Mouse (Mus musculus) pancreas, adult 10 weeks (tissue): Measurements from ENCODE around the gene Anapc13. TPM values are rescaled to one million over a fixed set of nuclear protein-coding genes. Genes with fewer than 3 reads are reported as not detected.

ENCODE experiments used
- polyA plus RNA-seq: library from polyadenylated mRNA; stranded (reverse); fragments of 350-450 nt; fragmentation: Illumina TruSeq; extraction: RNeasy Lipid Tissue Mini Kit (QIAGEN cat#74804); gene quantifications from one replicate; pipeline ENCODE4 v1.2.3, GENCODE M21; 2015; ENCODE audit warnings: low read depth, low replicate concordance; ENCODE audit not compliant: insufficient read depth

The Anapc13 gene
- 31.1 TPM for polyA plus RNA-seq

DNA sequence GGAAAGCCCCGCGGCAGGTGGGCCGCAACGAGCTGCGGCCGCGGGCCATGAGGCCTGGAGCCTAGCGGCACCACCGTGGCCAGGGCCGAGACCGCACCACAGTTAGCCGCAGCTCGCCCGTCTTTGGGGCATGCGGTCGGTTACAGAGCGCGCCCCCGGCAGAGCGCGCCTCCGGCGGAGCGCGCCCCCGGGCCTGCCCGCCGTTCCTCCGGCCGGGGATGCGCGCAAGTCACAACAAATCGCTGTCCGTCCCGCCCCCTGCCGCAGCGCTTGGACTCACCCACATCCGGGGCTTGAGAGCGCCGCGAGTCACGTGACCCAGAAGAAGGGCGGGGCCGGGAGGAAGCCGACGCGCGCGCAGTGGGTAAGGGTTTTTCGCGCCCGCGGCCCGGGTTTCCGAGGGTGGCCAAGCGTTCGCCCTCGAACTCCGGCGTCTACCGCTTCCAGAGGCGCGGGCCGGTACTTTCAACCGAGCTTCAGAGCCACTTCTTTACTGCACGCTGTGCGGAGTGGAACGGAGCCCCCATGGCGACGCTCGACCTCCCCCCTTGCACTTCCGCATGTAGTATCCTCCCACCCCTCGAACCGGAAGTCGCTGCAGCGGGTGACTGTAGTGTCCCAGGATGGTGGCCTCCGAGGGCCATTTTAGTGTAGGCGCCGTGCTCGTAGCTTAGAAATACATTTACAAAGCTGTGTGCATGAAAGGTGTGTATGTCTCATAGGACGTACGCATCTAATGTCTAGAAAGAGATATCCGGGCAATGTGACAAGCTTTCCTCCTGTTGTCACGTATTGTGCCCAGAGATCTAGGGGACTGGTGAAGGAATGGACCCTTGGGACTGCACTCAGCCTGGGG lies at the start of gene Anapc13, which contains the start of gene Cep63:
Anapc13 (plus strand) TSS at position 314 of the 856 bp plus-strand sequence.
Cep63 (minus strand) TSS at position 552 of the 856 bp plus-strand sequence.

Other genes with a start within 250 kb of the Anapc13 start
- gene Ky, start 120.5 kb upstream of the Anapc13 start, polyA plus RNA-seq, result 1.3 TPM
- 13.8 TPM for gene Cep63, start 238 bp downstream of the Anapc13 start, polyA plus RNA-seq
- 29.6 TPM for gene Amotl2, start 90.4 kb downstream of the Anapc13 start, polyA plus RNA-seq
- gene Ryk, start 208.6 kb downstream of the Anapc13 start, polyA plus RNA-seq, result 13.6 TPM